Mouse (Mus musculus) layer of hippocampus, adult 9-11 months (tissue): Measurements from ENCODE around the gene Hoxc11.

Experiments used
- DNase-seq: peaks from one replicate; pipeline ENCODE4 v3.0.0; 2022

Gene Hoxc11

DNA sequence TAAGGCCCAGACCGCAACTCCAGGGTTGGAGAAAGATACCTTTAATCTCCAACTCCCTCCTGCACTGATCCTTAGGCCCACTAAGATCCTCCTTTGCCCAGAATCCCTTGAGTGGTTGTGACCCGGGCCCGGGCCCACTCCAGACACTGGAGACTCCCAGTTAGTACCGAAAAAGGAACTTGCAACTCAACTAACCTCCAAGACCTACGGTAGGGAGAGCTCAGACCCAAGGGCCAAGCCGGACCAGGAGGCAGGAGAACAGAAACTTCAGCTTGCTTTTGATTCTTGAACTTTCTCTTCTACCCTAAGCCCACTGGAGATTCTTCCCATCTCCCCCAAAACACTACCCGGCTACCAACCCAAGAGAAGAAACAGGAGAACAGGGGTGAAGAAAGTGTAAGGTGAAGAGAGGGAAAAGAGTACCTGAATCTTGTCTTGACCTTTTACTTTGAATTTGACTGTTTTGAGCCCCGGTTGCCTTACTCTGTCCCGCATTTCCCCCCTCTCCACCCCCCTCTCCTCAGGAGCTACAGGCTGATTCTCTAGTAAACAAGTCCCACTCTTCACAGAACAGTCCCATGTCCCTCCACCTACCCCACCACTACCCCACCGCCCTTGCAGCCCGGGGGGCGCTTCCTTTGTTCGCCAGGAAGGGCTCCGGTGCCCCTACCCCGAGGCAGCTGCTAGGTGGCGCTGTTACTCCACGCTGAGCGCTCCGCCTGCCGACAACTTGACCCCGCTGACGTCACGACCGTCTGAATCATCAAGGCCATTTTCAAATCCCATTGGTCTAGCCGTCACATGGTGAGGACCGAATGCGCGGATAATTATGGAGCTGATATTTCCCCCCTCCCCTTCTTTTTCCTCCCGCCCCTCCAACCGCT lies 11.9 kb downstream of the Hoxc11 start:
- no peak for DNase-seq

DNA sequence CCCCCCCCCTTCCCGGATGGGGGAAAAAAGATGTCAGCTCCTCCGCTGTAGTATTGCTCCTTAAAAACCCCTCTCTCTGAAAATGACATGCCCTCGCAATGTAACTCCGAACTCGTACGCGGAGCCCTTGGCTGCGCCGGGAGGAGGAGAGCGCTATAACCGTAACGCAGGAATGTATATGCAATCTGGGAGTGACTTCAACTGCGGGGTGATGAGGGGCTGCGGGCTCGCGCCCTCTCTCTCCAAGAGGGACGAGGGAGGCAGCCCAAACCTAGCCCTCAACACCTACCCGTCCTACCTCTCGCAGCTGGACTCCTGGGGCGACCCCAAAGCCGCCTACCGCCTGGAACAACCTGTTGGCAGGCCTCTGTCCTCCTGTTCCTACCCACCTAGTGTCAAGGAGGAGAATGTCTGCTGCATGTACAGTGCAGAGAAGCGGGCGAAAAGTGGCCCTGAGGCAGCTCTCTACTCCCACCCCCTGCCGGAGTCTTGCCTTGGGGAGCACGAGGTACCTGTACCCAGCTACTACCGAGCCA lies 12.6 kb downstream of the Hoxc11 start, which contains the start of gene Hoxc10:
TSS of gene Hoxc10 (plus strand) at position 21 of the 536 bp plus-strand sequence.
- no peak for DNase-seq

DNA sequence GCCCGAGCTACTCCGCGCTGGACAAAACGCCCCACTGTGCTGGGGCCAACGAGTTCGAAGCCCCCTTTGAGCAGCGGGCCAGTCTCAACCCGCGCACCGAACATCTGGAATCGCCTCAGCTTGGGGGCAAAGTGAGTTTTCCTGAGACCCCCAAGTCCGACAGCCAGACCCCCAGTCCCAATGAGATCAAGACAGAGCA lies 13.0 kb downstream of the Hoxc11 start, which contains the start of gene Hoxc5:
TSS of gene Hoxc5 (plus strand) at position 132 of the 199 bp plus-strand sequence.
- no peak for DNase-seq

GRCm38 (mm10) chr15:102967511-102968397 lies 13.5 kb downstream of the Hoxc11 start:
- DNase-seq = no peak

- DNase-seq = no peak
Measured at GRCm38 (mm10) chr15:102969296-102969695, 15.1 kb downstream of the Hoxc11 start.

- no peak for DNase-seq
Measured at GRCm38 (mm10) chr15:102970740-102971139, 16.5 kb downstream of the Hoxc11 start.

DNA sequence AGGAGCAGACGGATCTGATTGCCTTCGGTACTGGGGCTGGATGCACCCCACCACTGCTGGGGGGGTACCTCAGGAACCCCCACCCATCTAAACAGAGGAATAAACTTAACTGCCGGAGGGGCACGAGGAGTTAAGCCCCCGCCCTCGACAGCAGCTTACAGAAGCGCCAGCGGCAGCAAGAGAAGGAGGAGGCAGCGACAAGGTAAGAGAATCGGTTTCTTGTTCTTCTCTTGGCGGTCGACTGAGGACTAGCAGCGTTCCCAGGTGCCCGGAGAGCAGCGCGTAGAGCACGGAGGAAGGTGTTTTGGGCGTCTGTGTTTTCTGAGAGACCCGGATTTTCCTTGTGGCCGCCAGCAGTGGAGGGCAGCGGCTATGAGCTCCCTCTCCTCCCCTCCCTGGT lies 18.0 kb downstream of the Hoxc11 start:
- DNase-seq = no peak

GRCm38 (mm10) chr15:102972753-102973152 lies 18.5 kb downstream of the Hoxc11 start:
- DNase-seq = no peak

DNA sequence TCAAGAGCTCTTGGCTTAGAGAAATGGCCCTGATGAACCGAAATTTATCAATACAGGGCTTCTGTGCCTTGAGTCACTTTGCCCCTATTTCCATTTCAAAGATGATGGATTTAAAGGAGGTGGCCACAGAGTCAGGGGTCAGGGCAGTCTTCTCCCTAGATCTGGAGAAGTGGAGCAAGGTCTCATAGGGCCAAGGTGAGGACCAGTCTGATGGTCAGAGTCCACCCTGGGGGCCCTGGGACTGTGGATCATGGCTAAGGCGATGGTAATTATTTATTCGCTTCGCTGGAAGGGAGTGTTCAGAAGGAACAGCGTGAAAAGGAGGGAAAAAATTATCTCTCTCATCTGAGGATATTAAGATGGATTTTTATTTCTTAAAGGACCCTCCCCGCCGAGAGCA lies 20.8 kb downstream of the Hoxc11 start:
- no peak for DNase-seq

- DNase-seq = no peak
Measured at GRCm38 (mm10) chr15:102975688-102976111, 21.5 kb downstream of the Hoxc11 start.

- no peak for DNase-seq
Measured at GRCm38 (mm10) chr15:102976171-102976570, 21.9 kb downstream of the Hoxc11 start, which contains the start of gene Hoxc9. Hoxc9 (plus strand) TSS chr15:102976439.

DNA sequence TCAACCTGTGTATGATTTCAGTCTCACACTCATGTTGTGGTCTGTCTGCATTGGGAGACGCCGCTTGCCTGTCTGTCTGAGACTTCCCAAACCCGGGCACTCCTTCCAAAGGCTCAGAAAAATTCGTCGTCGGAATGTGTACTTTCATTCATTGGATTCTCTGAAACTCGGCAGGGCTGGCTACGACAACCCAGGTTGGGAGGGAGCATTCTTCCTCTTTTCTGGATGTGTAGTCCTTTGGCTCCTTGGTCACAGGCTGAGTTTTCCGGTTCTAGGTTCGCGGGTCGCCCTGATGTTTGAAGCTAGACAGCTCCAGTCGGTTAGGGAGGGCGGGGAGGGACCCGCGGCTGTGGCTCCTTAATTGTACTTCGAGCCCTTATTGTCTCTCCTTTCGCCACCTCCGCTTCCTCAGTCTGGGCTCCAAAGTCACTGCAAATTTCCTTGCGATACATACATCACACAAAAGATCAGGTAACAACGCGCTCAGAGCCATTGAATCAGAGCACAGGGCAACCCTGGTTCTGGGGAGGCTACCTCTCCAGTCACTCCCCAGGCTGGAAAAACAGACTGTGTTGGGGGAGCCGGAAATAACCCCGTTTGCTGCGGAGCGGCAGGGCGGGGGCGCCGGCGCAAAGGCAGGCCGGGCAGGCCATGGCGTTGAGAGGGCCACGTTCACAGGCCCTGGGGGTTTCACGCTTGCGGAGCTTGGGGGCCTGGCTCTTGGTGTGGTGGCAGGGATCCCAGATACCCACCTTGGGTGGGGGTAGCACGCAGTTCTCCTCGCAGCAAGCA lies 22.6 kb downstream of the Hoxc11 start:
- no peak for DNase-seq

DNA sequence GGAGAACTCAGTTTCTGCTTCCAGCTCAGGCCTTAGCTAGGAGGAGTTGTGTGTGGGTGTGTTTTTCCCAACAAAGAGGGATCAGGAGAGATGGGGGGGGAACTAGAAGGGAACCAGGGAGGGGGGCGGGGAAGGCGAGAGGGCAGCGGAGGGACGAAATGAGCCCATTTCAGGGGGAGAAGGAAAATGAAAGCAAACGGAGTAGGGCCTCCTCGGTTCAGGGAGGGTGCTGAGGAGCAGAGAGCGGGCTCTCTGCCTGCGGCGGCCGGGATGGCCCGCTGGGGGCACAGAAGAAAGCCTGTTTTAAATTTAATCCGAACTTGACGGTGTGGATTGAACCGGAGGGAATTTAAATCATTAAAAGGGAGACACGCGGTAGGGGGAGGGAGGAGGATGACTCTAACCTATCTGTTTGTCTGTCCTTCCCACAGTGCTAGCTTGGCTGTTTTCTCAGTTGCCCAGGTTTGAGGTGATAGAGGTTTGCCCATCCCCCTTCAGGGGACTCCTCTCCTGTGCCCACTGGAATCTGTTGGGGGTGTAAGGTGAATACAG lies 23.3 kb downstream of the Hoxc11 start:
- DNase-seq = no peak

DNA sequence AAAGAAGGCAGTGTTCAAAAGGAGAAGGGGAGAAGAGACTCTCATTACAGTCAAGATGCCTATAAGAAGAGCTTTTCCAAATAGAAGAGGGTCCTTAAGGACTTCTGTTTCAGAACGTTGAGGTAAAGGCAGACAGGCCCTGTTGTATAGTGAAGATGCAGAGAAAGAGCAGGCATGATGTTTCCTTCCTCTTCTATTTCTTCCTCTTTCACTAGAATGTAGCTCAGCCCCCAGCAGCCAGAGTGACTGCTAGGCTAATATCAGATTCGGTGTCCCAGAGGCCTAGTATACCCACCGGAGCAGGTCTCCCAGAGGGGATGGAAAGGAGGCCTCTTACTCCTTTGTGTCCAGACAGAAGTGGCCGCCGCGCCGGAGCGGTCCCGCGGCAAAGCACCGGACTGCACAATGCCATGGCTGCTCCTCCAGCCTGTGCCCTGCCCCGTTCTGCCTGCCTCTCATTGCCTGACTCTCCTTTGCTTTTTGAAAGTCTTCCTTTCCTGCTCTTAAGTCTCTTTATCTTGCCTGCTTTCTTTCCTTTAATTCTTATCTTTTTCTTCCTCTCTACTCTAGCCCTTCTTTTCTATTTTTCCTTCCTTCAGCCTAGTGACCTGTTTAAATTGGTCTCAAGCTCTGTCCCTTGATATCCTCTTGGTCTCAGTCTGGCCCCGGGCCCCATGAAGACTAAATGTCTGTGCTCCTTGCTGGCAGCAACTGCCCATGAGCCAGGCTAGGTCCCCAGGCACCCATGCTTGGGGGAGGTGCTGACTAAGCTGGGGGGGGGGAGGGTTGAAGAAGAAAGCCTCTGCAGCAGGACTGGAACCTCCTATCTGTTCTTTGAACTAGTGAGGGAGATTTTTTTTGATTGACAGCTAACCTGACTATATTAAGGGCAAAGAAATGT lies 24.6 kb downstream of the Hoxc11 start:
- no peak for DNase-seq

DNA sequence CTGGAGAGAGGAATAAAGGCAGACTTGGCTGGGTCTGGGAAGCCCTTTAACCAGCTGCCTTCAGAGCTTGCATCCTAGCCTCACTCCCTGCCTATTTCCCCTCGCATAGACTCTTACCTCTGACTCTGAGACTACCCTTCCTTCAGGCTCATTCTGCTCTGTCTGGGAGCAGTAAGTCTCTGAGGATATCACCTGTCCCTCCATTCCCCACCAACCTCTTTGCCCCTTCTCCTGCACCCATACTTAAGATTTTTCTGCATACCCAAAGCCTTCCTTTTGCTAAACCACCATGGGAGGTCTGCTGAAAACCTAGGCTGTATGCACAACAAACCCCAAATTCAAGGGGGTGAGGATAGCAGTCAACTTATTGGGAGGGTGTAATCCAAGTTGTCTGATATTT lies 25.7 kb downstream of the Hoxc11 start:
- DNase-seq = no peak

- no peak for DNase-seq
Measured at GRCm38 (mm10) chr15:102980352-102980751, 26.1 kb downstream of the Hoxc11 start.

- no peak for DNase-seq
Measured at GRCm38 (mm10) chr15:102980912-102981311, 26.7 kb downstream of the Hoxc11 start.

DNA sequence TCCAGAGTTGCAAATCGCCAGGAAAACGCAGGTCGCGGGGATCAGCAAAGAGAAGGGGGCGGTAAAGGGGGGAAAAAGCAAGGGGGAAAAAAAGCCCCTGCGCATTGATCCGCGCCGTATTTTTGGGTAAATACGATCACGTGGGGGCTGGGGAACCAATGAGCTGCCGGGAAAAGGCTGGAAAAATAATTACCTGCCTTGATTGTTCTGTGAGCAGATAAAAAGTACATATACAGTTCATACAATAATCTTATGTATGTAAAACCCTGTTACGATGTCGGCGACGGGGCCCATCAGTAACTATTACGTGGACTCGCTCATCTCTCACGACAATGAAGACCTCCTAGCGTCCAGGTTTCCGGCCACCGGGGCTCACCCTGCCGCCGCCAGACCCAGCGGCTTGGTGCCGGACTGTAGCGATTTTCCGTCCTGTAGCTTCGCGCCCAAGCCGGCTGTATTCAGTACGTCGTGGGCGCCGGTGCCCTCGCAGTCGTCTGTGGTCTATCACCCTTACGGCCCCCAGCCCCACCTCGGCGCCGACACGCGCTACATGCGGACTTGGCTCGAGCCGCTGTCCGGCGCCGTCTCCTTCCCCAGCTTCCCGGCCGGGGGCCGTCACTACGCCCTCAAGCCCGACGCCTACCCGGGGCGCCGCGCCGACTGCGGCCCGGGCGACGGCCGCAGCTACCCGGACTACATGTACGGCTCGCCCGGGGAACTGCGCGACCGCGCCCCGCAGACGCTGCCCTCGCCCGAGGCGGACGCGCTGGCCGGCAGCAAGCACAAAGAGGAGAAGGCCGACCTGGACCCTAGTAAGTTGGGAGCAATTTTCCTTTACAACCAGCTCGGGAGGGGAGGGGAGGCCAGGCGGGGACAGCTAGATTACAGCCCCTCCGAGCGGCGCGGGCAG lies 27.4 kb downstream of the Hoxc11 start:
- no peak for DNase-seq

GRCm38 (mm10) chr15:102983716-102984115 lies 29.5 kb downstream of the Hoxc11 start:
- no peak for DNase-seq

- no peak for DNase-seq
Measured at GRCm38 (mm10) chr15:102984521-102984920, 30.3 kb downstream of the Hoxc11 start.
